8 mouse cellular contexts compared by ENCODE assay signal in genomic region chr1:63112865-63113261, GRCm38 (mm10). TPM values are rescaled to one million over a fixed set of nuclear protein-coding genes. Genes with fewer than 3 reads are reported as not detected.
A peak's percentile ranks its signal among the peaks of the same experiment; 100 is the strongest.
DNase-seq lines count a peak whose midpoint lies in the region; TF ChIP-seq lines count a peak whose summit lies in the region.

No protein-coding gene starts in this region.

- peaks cover 4% of the 10 kb centered on the region for H3K36me3 ChIP-seq in C2C12 (ENCODE audit: control insufficient read depth, insufficient read depth)

- peak overlapping the region; percentile 52 for H3K4me3 ChIP-seq in C2C12 (ENCODE audit: insufficient read depth, poor library complexity, severe bottlenecking)

- no peaks in the 10 kb centered on the region for H3K27me3 ChIP-seq in C2C12 (ENCODE audit: control insufficient read depth, insufficient read depth, insufficient read length)

- peaks cover 75% of the 10 kb centered on the region for H3K79me3 ChIP-seq in C2C12 (ENCODE audit: low read depth)

- no peak for TF ChIP-seq CTCF in C2C12 (IDR thresholded peaks at IDR 0.05; ENCODE audit: control insufficient read depth, insufficient read depth, insufficient read length)

- peak; percentile 62 for DNase-seq in adipocyte (ENCODE audit: low spot score)
- peak; percentile 47 for DNase-seq in embryo, embryonic 11 days
- peak; percentile 20 to 41 for DNase-seq in heart, adult 9 months (ENCODE audit: low spot score in 2 of 2)
- DNase-seq in kidney, adult 9 months = peak; percentile 88
- DNase-seq in lung, postnatal 14 days = peak; percentile 43
- peak; percentile 45 for DNase-seq in retina, embryonic 14.5 days (ENCODE audit: low spot score)
- DNase-seq in yolk sac, embryonic 10.5 days (ENCODE audit: low spot score) = peak; percentile 79

- H3ac ChIP-seq in C2C12 (ENCODE audit: control insufficient read depth, insufficient read length, low read depth) = peak overlapping the region; percentile 28

- H3K79me2 ChIP-seq in C2C12 (ENCODE audit: control insufficient read depth, insufficient read depth) = peaks cover 92% of the 10 kb centered on the region

TF ChIP-seq in C2C12, 6 proteins besides CTCF, POLR2A, EP300 and RAD21:
- TF ChIP-seq USF1 (IDR thresholded peaks at IDR 0.05; ENCODE audit: low read depth) (no peak), MYOD1 (IDR thresholded peaks at IDR 0.05; ENCODE audit: control insufficient read depth, insufficient read length, low read depth) (no peak), MYOG (IDR thresholded peaks at IDR 0.05; ENCODE audit: control insufficient read depth, extremely low read depth, insufficient read length) (no peak), FOSL1 (IDR thresholded peaks at IDR 0.05; ENCODE audit: insufficient read depth, low read length, poor library complexity, severe bottlenecking) (no peak), MAX (IDR thresholded peaks at IDR 0.05) (no peak), CEBPB (IDR thresholded peaks at IDR 0.05; ENCODE audit: low read depth) (no peak)

RNA-seq across cellular contexts. Expression of gene Ino80d, which starts 1.6 kb away (rescaled TPM):
- 2.1 TPM for polyA plus RNA-seq in C2C12 (2012; fragmentation: generic; extraction: Trizol)

Comparison
In these comparisons a context has a peak if more than half of its experiments do, and no peak if none do; other contexts are left out.
1. Peak in every context shown above with its lines: DNase-seq and H3K4me3 ChIP-seq.
2. DNase-seq: peak in every context shown above with its lines; median percentile 88 in kidney, adult 9 months; 79 in yolk sac, embryonic 10.5 days; 62 in adipocyte; 47 in embryo, embryonic 11 days; 45 in retina, embryonic 14.5 days; 43 in lung, postnatal 14 days; 30 in heart, adult 9 months.